Mouse (Mus musculus): Measurements from ENCODE around the gene Plxna2.

Plxna2 gene

DNA sequence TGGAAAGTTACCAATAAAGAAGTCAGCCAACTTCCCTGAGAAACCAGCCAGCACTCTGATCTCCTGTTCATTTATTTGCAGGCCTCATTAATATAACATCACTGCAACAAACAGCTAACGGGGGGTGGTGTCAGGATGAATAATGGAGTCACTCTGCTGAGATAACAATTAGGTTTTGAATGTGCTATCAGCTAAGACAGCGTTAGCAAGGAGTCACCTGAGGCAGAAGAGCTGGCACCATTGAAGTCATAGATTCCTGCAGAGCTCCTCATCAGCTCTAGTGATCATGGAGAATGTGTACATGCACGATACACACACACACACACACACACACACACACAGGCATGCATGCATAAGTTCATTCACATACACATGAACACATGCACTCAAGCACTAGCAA, 154.0 kb downstream of the Plxna2 start:
- no peak for DNase-seq (ENCODE audit: low spot score in 2 of 2)

- no peak for DNase-seq (ENCODE audit: low spot score in 2 of 2)
These were observed 155.9 kb downstream of the Plxna2 start for GRCm38 (mm10) chr1:194773899-194774298.

GRCm38 (mm10) chr1:194774350-194774749, 156.3 kb downstream of the Plxna2 start:
- DNase-seq (ENCODE audit: low spot score in 2 of 2) = no peak

GRCm38 (mm10) chr1:194774754-194775153, 156.7 kb downstream of the Plxna2 start:
- no peak for DNase-seq (ENCODE audit: low spot score in 2 of 2)

DNA sequence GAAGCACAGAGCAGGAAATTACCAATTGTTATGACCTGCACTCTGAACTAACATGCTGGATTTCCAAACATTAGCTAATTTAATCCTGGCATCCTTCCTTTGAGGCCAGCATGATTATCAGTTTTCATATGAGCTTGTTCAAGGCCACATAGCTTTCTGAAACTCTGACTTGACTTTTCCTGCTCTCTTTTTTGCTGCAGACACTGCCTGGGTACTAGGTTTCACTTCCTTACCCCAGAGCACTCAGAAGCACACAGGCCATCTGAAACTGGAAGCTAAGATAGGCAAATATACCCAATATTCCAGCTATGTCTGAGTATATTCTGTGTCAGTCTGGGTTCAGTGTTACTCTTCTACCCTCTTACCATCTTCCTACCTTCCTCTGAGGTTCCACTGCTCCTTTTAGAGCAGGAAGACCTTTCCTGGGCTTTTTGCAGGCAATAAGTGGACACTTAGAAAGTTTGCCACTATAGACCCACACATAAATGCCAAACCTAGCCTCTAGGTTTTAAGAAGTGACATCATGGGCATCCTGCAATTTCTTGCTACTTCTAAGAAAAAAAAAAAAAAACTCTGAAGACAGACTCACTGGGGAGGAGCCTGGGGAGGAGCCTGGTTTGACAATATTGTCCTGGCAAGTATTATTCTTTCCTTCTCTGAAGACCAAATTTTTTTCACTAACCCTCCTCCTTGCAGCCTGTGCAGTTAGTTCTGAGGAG, 157.8 kb downstream of the Plxna2 start:
- DNase-seq (ENCODE audit: low spot score in 2 of 2) = no peak

- no peak for DNase-seq (ENCODE audit: low spot score in 2 of 2)
These were observed 158.7 kb downstream of the Plxna2 start for GRCm38 (mm10) chr1:194776510-194777244.

- DNase-seq (ENCODE audit: low spot score in 2 of 2) = no peak
These were observed 159.6 kb downstream of the Plxna2 start for GRCm38 (mm10) chr1:194777608-194778007.

DNA sequence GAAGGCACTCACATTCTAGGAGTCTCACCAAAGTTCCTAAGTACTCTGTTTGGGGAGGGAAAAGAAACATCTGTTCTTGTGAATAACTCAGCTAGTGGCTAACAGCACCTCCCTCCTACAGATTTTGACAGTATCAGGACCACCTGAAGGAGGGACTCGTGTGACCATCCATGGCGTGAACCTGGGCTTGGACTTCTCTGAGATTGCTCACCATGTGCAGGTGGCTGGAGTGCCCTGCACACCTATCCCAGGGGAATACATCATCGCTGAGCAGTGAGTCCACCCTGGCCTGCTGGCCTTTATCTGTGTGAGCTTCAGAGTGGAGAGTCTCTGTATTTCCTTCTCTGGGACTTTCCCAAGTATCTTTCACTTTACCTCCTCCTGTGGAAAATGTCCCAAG, 162.4 kb downstream of the Plxna2 start:
- no peak for DNase-seq (ENCODE audit: low spot score in 2 of 2)

DNA sequence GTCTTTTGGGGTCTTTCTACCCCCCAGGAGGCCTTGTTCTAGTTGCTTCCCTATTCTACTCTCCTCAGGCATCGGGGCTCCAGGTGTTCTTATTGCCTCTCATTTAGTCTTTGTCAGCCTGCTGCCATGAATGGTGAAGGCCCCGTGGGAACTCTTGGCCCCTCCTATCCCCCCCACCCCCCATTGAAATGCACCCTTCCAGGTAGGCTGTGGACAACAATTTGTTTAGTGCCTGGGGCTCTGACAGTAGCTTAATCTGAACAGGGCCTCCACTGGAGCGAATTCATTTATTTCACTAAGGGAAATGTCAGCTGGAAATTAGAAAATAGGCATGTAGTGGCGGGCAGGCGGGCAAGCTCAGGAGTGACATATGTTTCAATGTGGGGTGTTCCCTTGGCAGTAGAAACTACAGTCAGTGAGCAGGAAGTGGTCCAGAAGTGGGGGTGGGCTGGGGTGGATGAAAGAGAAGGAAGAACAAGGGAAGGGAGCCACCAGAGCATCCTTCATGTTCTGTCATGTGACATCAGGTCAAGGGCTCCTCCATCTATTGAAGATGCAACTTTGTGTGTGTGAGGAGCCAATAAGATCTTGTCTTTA, 162.9 kb downstream of the Plxna2 start:
- no peak for DNase-seq (ENCODE audit: low spot score in 2 of 2)

DNA sequence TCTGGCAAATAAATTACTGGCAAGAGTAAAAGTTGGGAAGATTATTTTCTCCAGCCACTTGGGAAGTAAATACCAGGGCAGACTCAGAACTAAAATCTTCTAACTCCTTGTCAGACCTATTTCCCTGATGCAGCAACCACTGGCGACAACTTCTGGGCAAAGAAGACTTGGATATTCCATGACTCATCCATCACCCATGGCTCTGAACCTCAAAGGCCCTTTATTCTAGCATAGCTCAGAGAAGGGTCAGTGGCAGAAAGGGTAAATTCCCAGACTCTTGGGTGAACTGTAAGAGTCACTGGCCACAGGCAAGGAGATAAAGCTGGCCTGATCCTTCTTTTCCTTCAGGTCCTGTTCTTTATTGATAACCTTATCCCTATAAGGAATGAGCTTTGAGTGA, 163.5 kb downstream of the Plxna2 start:
- no peak for DNase-seq (ENCODE audit: low spot score in 2 of 2)

DNA sequence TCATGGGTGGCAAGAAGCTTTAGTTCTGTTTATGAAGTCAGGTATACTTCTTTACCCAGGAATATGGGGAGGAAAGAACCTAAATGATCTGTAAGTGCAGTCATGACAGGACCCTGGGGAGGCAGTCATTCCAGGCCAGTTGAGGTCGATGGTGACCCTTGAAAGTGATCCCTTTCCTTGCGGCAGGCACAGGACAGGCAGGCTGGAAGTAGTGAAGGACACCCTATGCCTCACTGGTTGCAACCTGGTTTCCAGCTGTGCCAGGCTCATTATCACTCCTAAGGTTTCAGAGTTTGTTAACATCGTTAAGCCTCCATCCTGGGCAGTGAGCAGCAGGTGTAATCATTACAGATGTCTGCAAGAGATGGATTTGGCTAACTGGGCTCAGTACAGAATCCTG, 164.3 kb downstream of the Plxna2 start:
- no peak for DNase-seq (ENCODE audit: low spot score in 2 of 2)

GRCm38 (mm10) chr1:194787626-194788025, 169.6 kb downstream of the Plxna2 start:
- no peak for DNase-seq (ENCODE audit: low spot score in 2 of 2)

DNA sequence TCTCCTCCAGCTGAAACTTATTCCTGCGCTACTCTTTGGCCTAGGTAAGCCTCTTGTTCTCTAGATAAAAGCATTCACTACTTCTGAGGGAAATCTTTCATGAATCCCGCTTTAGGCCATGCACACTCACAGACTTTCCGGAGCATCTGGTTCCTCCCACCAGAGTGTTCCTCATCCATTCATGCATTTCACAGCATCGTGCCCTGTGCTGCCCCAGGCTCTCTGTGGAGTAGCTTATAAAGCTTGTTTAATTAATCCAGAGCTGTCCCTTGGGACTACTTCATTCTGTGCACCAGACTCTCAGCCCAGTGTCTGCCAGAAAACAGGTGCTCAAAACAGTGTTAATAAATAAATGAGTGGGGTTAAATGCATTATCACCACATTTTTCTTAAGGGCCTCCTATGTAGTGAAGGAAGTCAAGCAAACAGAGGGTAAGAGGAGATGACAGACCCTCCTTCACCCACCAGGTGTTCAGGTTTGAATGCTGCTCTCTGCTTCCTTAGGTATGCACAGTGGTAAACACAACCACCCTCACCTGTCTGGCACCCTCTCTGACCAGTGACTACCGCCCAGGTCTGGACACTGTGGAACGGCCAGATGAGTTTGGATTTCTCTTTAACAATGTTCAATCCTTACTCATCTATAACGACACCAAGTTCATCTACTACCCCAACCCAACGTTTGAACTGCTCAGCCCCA, 175.4 kb downstream of the Plxna2 start:
- no peak for DNase-seq (ENCODE audit: low spot score in 2 of 2)

DNA sequence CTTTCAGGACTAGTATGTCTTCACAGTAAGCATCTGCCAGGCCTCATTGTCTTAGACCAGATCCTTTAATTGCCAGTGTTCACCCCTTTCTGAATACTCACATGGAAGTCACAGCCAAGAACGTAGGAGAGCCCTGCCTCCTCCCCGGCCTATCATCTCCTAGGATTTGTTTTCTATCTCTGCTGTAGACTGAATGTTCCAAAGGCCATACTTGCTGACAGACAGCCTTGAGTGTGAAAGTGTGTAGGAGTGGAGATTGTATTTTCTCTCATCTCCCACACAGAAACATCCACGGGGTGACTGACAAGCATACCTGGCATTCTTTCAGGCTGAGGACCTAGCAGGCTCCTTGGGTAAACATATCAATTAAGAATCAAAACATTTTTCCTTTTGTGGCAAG, 177.3 kb downstream of the Plxna2 start:
- DNase-seq (ENCODE audit: low spot score in 2 of 2) = no peak

DNA sequence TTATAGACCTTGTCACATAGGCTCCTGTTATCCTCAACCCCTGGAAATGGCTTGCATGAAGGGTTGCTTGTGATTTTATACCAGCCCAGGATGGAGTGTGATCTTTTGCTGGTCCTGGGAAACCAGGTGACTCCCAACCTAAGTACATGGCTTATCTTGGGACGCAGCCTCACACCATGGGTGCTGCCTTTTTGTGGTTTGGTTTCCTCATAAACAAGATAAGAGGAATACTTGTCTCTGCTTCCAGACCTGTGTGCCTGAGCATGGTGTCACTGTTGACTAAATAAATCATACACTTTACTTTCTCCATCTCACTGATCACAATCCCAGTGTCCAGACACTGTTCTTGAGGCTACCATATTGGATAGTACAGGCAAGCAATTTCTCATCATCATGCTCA, 179.8 kb downstream of the Plxna2 start:
- no peak for DNase-seq (ENCODE audit: low spot score in 2 of 2)

- DNase-seq (ENCODE audit: low spot score in 2 of 2) = no peak
These were observed 180.5 kb downstream of the Plxna2 start for GRCm38 (mm10) chr1:194798511-194798910.

GRCm38 (mm10) chr1:194808261-194808660, 190.2 kb downstream of the Plxna2 start:
- peak; percentile 62 to 68 for DNase-seq (ENCODE audit: low spot score in 2 of 2)

DNA sequence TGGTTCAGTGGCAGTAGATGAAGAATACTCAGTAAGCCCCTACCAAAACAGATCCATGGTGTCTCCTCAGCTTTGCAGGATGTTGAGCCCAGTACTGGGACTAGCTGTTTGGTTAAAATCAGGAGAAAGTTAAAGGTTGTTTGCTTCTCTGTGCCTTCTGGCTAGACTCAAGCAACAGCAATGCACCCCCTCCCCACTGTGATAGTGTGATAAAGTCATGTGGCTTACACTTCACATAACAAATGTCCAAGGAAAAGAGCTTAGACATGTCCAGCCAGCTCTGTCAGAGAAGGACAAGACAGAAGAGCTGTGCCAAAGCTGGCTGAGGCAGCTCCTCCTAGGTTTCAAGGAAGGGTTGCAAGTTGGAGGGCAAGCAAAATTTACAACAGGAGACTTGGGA, 190.7 kb downstream of the Plxna2 start:
- DNase-seq (ENCODE audit: low spot score in 2 of 2) = peak in 1 of 2 experiments; percentile 8

DNA sequence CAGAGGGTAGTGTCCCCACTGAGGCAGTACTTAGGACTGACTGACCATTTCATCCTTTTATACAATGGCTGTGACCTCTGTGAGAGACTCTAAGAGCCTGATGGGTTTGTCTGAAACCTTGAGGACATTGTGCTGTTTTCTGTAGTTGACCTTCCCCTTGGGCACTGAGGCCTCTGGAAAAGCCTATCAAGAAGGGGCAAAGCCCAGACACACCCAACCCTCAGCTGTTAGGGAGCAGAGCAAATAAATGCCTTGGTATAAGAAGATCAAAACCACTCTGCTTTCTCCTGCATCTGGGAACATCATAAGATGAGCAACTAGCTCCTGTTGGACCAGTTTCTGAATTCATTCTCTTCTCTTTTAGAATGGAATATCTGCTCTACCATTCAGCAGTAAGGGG, 191.6 kb downstream of the Plxna2 start:
- no peak for DNase-seq (ENCODE audit: low spot score in 2 of 2)

- no peak for DNase-seq (ENCODE audit: low spot score in 2 of 2)
These were observed 196.2 kb downstream of the Plxna2 start for GRCm38 (mm10) chr1:194814187-194814586.

GRCm38 (mm10) chr1:194815547-194815946, 197.5 kb downstream of the Plxna2 start:
- peak; percentile 11 to 24 for DNase-seq (ENCODE audit: low spot score in 2 of 2)

DNA sequence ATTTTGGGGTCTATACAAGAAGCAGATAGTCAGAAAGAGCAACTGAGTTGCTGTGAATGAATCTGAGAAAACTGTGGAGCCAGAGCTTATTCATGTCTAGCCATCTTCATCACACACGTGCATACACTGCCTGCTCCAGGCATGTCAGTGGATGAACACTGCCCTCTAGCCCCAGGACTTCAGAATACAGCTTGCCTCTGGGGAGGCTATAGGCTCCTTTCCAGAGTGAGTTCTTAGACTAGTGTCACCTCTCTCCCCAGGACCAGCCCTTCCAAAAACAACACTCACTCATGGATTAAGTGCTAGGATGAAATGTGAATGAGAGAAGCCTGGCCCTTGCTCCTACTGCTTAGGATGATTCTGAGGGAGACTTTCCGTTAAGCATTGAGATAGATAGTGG, 198.9 kb downstream of the Plxna2 start:
- peak; percentile 68 to 83 for DNase-seq (ENCODE audit: low spot score in 2 of 2)
